Mouse (Mus musculus) embryonic facial prominence, embryonic 15.5 days (tissue): ENCODE data around the gene L3mbtl3. TPM values are rescaled to one million over a fixed set of nuclear protein-coding genes. Genes with fewer than 3 reads are reported as not detected.

Experiments
- ATAC-seq: fragments of 200-750 bp; cut with Nextera tagmentation; 2 replicates; pipeline ENCODE4 v1.8.0; 2017; ENCODE audit warnings: low read depth, moderate TSS enrichment; ENCODE audit not compliant: insufficient number of reproducible peaks, low FRiP score, low TSS enrichment
- H3K27ac ChIP-seq: fragments of 300-500 bp; sonication (generic); replicated peaks from 2 replicates; pipeline ENCODE4 v1.5.1; 2015; ENCODE audit warnings: mild to moderate bottlenecking, inconsistent platforms
- H3K27me3 ChIP-seq: fragments of 300-500 bp; sonication (generic); 2 replicates; pipeline ENCODE4 v1.6.1; 2015; ENCODE audit warnings: inconsistent platforms
- H3K36me3 ChIP-seq: fragments of 300-500 bp; sonication (generic); 2 replicates; pipeline ENCODE4 v1.6.1; 2015; ENCODE audit warnings: mild to moderate bottlenecking, inconsistent platforms
- H3K4me1 ChIP-seq: fragments of 300-500 bp; sonication (generic); 2 replicates; pipeline ENCODE4 v1.6.1; 2015; ENCODE audit warnings: inconsistent platforms
- H3K4me2 ChIP-seq: fragments of 300-500 bp; sonication (generic); replicated peaks from 2 replicates; pipeline ENCODE4 v1.6.1; 2015; ENCODE audit warnings: mild to moderate bottlenecking, inconsistent platforms
- H3K4me3 ChIP-seq: fragments of 300-500 bp; sonication (generic); replicated peaks from 2 replicates; pipeline ENCODE4 v1.5.1; 2015; ENCODE audit warnings: mild to moderate bottlenecking, inconsistent platforms
- H3K9ac ChIP-seq: fragments of 300-500 bp; sonication (generic); 2 replicates; pipeline ENCODE4 v1.6.1; 2015; ENCODE audit warnings: inconsistent platforms
- H3K9me3 ChIP-seq: fragments of 300-500 bp; sonication (generic); replicated peaks from 2 replicates; pipeline ENCODE4 v1.6.1; 2016; ENCODE audit warnings: inconsistent platforms
- WGBS: fragments of 180-500 bp; shearing (Covaris S2); methylation state at CpG from one replicate; pipeline ENCODE4 v1.1.7; 2015; 5-methylcytosine and 5-hydroxymethylcytosine counted together
- polyA plus RNA-seq: library from polyadenylated mRNA; unstranded; fragments of >200 nt; fragmentation: Nextera tagmentation; extraction: Ambion mirVana; gene quantifications from 2 replicates; pipeline ENCODE4 v1.2.1, GENCODE M21; 2015

Gene L3mbtl3
- polyA plus RNA-seq, 1 experiment from 2014 or later, result 17.2 TPM

- 80% methylated on average over 7 of the region's 7 CpGs for WGBS
- peaks cover 17% of the 10 kb centered on the region for H3K36me3 ChIP-seq
- no peak overlapping the region for H3K4me2 ChIP-seq
- H3K4me3 ChIP-seq, result no peak overlapping the region
- H3K9ac ChIP-seq, result no peak overlapping the region
- H3K27me3 ChIP-seq, result no peaks in the 10 kb centered on the region
- no peak for ATAC-seq
- H3K9me3 ChIP-seq, result no peaks in the 10 kb centered on the region
- no peak overlapping the region for H3K27ac ChIP-seq
- no peaks in the 10 kb centered on the region for H3K4me1 ChIP-seq
These were observed 78.1 kb downstream of the L3mbtl3 start for GRCm38 (mm10) chr10:26297626-26298025.

DNA sequence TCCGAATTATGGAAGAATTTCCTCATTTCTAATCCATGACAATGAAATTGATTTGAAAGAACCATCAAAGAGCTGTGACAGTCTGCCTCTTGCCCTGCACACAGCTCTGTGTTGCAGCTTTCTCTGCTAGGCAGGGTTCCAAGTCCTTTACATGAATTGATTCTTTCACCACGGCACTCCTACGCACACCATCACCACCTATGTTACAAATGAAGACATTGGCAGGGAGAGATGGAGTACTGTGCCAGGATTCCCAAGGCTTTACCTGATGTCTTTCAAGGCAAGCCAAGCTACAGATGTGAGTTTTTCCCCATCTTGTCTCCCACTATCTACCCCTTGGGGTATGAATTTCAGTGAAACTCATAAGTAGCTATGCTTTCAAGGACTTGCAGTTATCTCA, 78.6 kb downstream of the L3mbtl3 start:
- no peaks in the 10 kb centered on the region for H3K4me1 ChIP-seq
- no peak overlapping the region for H3K4me3 ChIP-seq
- ATAC-seq, result no peak
- no peak overlapping the region for H3K9ac ChIP-seq
- H3K27ac ChIP-seq, result no peak overlapping the region
- 67% methylated on average over 3 of the region's 3 CpGs for WGBS
- no peaks in the 10 kb centered on the region for H3K27me3 ChIP-seq
- H3K9me3 ChIP-seq, result no peaks in the 10 kb centered on the region
- H3K4me2 ChIP-seq, result no peak overlapping the region
- H3K36me3 ChIP-seq, result peaks cover 21% of the 10 kb centered on the region

DNA sequence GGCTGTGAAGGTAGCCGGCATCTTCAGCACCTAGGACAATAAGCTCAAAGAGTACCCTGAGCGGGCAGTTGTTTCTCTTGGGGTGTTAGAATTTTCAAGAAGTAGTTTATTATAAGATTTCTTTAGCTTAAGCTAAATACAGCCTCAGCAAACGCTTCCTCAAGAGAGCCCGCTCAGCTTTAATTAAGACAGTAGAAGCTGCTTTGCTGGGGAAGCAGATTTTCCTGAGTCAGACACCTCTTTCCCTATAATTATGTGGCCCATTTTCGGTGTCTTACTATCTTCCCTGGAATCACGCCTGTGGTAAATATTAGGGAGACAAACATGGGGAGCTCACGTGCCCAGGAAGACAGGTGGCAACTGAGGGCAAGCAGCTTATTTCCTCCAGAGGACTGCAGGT, 88.6 kb downstream of the L3mbtl3 start:
- no peaks in the 10 kb centered on the region for H3K4me1 ChIP-seq
- no peaks in the 10 kb centered on the region for H3K27me3 ChIP-seq
- 83% methylated on average over 7 of the region's 7 CpGs for WGBS
- ATAC-seq, result no peak
- peaks cover 8% of the 10 kb centered on the region for H3K36me3 ChIP-seq
- H3K4me3 ChIP-seq, result no peak overlapping the region
- no peak overlapping the region for H3K27ac ChIP-seq
- H3K4me2 ChIP-seq, result no peak overlapping the region
- H3K9me3 ChIP-seq, result no peaks in the 10 kb centered on the region
- H3K9ac ChIP-seq, result no peak overlapping the region

GRCm38 (mm10) chr10:26280009-26280408, 95.8 kb downstream of the L3mbtl3 start:
- Histone ChIP-seq H3K4me3 (no peak overlapping the region), H3K9me3 (no peaks in the 10 kb centered on the region), H3K27me3 (no peaks in the 10 kb centered on the region), H3K4me2 (no peak overlapping the region), H3K9ac (no peak overlapping the region), H3K36me3 (peaks cover 29% of the 10 kb centered on the region), H3K4me1 (no peaks in the 10 kb centered on the region), H3K27ac (no peak overlapping the region)
- peak; percentile 70 for ATAC-seq
- WGBS, result 58% methylated on average over 8 of the region's 8 CpGs

GRCm38 (mm10) chr10:26275414-26275813, 100.4 kb downstream of the L3mbtl3 start:
- H3K4me1 ChIP-seq, result no peaks in the 10 kb centered on the region
- no peak overlapping the region for H3K9ac ChIP-seq
- H3K27ac ChIP-seq, result no peak overlapping the region
- H3K36me3 ChIP-seq, result peaks cover 32% of the 10 kb centered on the region
- ATAC-seq, result no peak
- no peaks in the 10 kb centered on the region for H3K27me3 ChIP-seq
- no peaks in the 10 kb centered on the region for H3K9me3 ChIP-seq
- H3K4me2 ChIP-seq, result no peak overlapping the region
- no peak overlapping the region for H3K4me3 ChIP-seq
- WGBS, result 92% methylated on average over 6 of the region's 6 CpGs

- no peak for ATAC-seq
- no peaks in the 10 kb centered on the region for H3K27me3 ChIP-seq
- no peak overlapping the region for H3K4me3 ChIP-seq
- H3K27ac ChIP-seq, result no peak overlapping the region
- 68% methylated on average over 3 of the region's 3 CpGs for WGBS
- no peak overlapping the region for H3K9ac ChIP-seq
- no peak overlapping the region for H3K4me2 ChIP-seq
- H3K9me3 ChIP-seq, result no peaks in the 10 kb centered on the region
- H3K36me3 ChIP-seq, result no peaks in the 10 kb centered on the region
- H3K4me1 ChIP-seq, result no peaks in the 10 kb centered on the region
These were observed 111.9 kb downstream of the L3mbtl3 start for GRCm38 (mm10) chr10:26263744-26264459.

- no peak overlapping the region for H3K4me3 ChIP-seq
- H3K9ac ChIP-seq, result no peak overlapping the region
- H3K4me1 ChIP-seq, result no peaks in the 10 kb centered on the region
- WGBS, result 35% methylated on average over 4 of the region's 4 CpGs
- no peaks in the 10 kb centered on the region for H3K27me3 ChIP-seq
- H3K36me3 ChIP-seq, result no peaks in the 10 kb centered on the region
- no peaks in the 10 kb centered on the region for H3K9me3 ChIP-seq
- no peak overlapping the region for H3K27ac ChIP-seq
- H3K4me2 ChIP-seq, result no peak overlapping the region
- ATAC-seq, result no peak
These were observed 115.9 kb downstream of the L3mbtl3 start for GRCm38 (mm10) chr10:26259908-26260307.

DNA sequence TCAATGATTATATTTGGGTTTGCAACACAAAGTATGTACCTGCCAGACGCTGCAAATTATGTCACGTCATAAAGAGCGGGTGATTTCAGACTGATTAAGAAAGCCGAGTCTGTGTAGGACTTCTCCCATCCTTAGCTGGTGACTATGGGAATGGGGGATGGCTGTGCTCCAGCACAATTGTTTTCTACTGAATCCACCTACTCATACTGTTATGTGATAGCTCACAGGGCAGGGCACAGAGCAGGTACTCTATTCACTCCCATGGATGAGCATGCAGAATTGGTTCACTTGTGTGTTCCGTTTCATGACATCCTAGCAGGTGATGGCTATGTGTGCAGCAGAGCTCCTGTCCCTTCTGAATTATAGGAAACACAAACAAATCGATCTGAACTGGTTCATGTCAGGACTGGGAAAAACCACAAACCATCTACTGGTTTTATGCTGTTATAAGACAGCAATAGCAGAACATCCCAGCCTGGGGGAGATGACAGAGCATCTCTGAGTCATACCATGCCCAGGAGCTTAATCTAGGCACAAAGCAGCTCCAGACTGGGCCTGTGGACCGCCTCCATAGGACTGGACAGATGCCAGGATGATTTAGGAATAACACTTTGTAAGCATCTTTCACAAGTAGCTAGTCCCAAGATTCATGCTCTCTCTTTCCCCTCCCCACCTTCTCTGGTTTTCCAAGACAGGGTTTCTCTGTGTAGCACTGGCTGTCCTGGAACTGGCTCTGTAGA, 126.2 kb downstream of the L3mbtl3 start:
- no peak for ATAC-seq
- Histone ChIP-seq H3K27me3 (no peaks in the 10 kb centered on the region), H3K9ac (no peak overlapping the region), H3K27ac (no peak overlapping the region), H3K9me3 (no peaks in the 10 kb centered on the region), H3K4me2 (no peak overlapping the region), H3K4me3 (no peak overlapping the region), H3K36me3 (no peaks in the 10 kb centered on the region), H3K4me1 (no peaks in the 10 kb centered on the region)
- 70% methylated on average over 7 of the region's 7 CpGs for WGBS

DNA sequence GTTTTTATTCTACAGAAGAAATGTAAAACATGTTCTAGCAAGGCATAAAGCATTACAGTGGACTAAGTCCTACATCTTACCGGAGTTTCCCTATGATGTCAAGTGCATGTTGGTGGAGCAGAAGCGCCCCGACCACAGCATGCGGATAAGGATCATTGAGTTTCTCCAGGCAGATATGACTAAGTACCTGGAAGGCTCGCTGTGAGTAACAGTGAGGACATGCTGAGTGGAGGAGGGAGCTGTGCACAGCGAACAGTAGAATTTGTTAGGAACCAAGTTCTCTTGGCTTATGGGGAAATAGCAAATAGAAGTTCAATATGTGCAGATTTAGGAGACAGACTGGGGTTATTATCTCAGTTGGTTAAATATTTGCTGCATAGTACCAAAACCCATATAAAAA, 131.3 kb downstream of the L3mbtl3 start:
- Histone ChIP-seq H3K4me1 (no peaks in the 10 kb centered on the region), H3K9me3 (no peaks in the 10 kb centered on the region), H3K27me3 (no peaks in the 10 kb centered on the region), H3K9ac (no peak overlapping the region), H3K36me3 (no peaks in the 10 kb centered on the region), H3K4me3 (no peak overlapping the region), H3K27ac (no peak overlapping the region), H3K4me2 (no peak overlapping the region)
- 82% methylated on average over 6 of the region's 6 CpGs for WGBS
- no peak for ATAC-seq

DNA sequence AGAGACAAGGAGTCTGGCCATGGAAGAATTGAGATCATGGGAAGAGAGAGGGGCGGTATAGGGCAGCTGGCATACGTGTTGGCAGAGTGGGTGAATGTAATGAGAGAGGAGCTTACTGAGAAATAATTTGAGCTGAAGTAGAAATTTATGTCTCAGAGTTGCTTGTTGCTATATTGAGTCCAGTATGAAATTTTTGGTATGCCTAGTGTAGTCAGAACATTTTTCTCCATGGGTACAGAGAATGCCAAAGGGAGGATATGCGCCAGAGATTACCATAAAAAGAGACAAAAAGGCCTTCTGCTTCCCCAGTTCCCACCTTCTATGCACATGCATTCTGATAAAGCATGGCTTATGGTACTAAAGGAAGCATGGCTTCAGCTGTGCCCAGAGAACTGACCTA, 132.6 kb downstream of the L3mbtl3 start:
- Histone ChIP-seq H3K4me3 (no peak overlapping the region), H3K9ac (no peak overlapping the region), H3K4me2 (no peak overlapping the region), H3K27me3 (no peaks in the 10 kb centered on the region), H3K27ac (no peak overlapping the region), H3K4me1 (no peaks in the 10 kb centered on the region), H3K9me3 (no peaks in the 10 kb centered on the region), H3K36me3 (no peaks in the 10 kb centered on the region)
- no peak for ATAC-seq
- 77% methylated on average over 3 of the region's 3 CpGs for WGBS

GRCm38 (mm10) chr10:26239090-26239489, 136.7 kb downstream of the L3mbtl3 start:
- Histone ChIP-seq H3K4me3 (no peak overlapping the region), H3K27ac (no peak overlapping the region), H3K27me3 (no peaks in the 10 kb centered on the region), H3K9me3 (no peaks in the 10 kb centered on the region), H3K36me3 (no peaks in the 10 kb centered on the region), H3K9ac (no peak overlapping the region), H3K4me2 (no peak overlapping the region), H3K4me1 (no peaks in the 10 kb centered on the region)
- ATAC-seq, result no peak
- WGBS, result 54% methylated on average over 1 of the region's 1 CpGs

DNA sequence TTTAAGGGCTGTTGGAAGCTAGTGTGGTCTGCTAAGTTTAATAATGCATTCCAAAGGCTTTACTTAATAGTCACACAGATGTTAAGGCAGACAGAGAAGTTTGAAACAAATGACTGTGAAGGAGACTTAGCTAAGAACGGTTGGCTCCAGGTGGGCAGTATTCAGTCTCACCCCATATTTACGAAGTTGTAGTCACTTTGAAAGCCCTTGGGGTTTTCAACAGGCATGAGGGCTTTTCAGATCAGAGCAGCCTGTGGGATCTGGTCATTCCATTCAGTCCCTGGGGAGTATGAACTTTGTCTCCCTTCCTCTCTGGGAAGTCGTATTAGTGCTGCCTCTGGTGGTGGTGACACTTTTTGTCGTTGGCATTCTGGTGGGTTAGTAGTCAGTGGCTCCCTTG, 137.2 kb downstream of the L3mbtl3 start:
- H3K4me3 ChIP-seq, result no peak overlapping the region
- no peaks in the 10 kb centered on the region for H3K9me3 ChIP-seq
- H3K27me3 ChIP-seq, result no peaks in the 10 kb centered on the region
- no peak overlapping the region for H3K9ac ChIP-seq
- no peak for ATAC-seq
- H3K36me3 ChIP-seq, result no peaks in the 10 kb centered on the region
- H3K4me2 ChIP-seq, result no peak overlapping the region
- no peak overlapping the region for H3K27ac ChIP-seq
- 34% methylated on average over 4 of the region's 4 CpGs for WGBS
- no peaks in the 10 kb centered on the region for H3K4me1 ChIP-seq
